Mouse (Mus musculus) spleen, adult 12 weeks (tissue): Measurements from ENCODE around the gene Dlgap1.

Experiments
- DNase-seq: peaks from one replicate; pipeline ENCODE4 v3.0.0; 2022; ENCODE audit warnings: low spot score

The Dlgap1 gene

DNA sequence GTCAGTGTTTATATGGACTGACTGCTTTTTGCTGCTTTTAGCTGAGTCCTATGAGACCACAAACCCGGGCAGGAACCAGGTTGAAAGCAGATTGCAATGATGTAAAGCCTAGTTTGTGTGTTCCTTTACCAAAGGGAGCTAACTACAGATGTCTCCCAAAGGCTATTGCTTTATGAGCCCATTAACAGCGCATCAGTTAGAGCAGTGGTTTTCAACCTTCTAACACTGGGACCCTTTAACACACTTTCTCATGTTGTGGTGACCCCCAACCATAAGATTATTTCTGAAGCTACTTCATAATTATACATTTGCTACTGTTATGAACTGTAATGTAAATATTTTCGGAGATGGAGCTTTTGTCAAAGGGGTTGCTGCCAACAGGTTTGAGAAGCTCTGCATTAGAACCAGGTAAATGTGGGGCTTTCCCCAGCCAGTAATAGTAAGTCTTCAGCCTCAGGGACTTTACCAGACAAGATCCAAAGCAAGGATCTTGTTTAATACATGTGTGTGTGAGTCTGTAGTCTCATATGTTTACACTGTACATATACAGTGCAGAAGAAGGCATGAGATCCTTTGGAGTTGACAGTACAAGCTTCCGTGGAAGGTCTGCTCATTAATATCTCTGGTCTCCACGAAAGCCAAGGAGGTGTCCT is 899.8 kb downstream of the Dlgap1 start:
- DNase-seq = no peak

DNA sequence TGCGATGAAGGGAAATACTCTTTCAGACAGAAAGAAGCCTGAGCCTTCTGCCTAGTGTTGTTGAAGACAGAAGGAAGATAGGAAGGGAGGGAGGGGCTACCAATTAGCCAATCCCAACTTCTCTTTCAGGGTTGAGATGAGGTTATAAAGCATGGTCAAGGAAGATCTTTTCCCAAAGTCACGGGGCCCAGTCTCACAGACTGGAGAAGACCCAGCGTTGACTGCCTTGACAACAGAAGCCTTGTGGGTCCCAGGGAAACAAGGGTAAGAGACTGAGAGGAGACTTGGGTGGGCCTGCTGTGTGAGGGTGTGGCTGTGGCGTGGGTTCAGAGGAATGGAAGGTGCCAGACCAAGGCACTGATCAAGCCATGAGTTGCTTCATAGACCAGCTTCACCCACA is 901.7 kb downstream of the Dlgap1 start:
- DNase-seq = no peak
